Mouse (Mus musculus) myocyte (in vitro differentiated cells): ENCODE results near the gene Popdc2.

ENCODE experiments used
- CEBPB ChIP-seq: IDR thresholded peaks from 2 replicates; pipeline ENCODE4 v1.6.1; 2011; ENCODE audit warnings: mild to moderate bottlenecking, moderate library complexity; ENCODE audit not compliant: poor library complexity, insufficient read depth, severe bottlenecking
- E2F4 ChIP-seq: IDR thresholded peaks from one replicate; pipeline ENCODE4 v1.6.1; 2011; ENCODE audit warnings: mild to moderate bottlenecking, control low read depth, moderate library complexity; ENCODE audit not compliant: insufficient read depth
- MAX ChIP-seq: IDR thresholded peaks from one replicate; pipeline ENCODE4 v1.6.1; 2011; ENCODE audit warnings: low read depth, mild to moderate bottlenecking, control low read depth
- MYOD1 ChIP-seq, 3 experiments: IDR thresholded peaks; one replicate each; pipeline ENCODE4 v1.6.1; 2011; ENCODE audit warnings: control low read depth in 2 of 3, low read depth in 2 of 3, mild to moderate bottlenecking in 2 of 3, moderate library complexity in 1 of 3; ENCODE audit not compliant: insufficient read length in 2 of 3, control insufficient read depth in 1 of 3
- MYOG ChIP-seq, 3 experiments: IDR thresholded peaks; one replicate each; pipeline ENCODE4 v1.6.1; 2011; ENCODE audit warnings: control low read depth in 2 of 3, low read depth in 2 of 3, mild to moderate bottlenecking in 2 of 3; ENCODE audit not compliant: insufficient read length in 2 of 3, control insufficient read depth in 1 of 3, insufficient read depth in 1 of 3
- POLR2A ChIP-seq: IDR thresholded peaks from one replicate; pipeline ENCODE4 v1.6.1; 2011; ENCODE audit warnings: low read depth, mild to moderate bottlenecking, control low read depth, moderate library complexity; ENCODE audit not compliant: insufficient read length
- POLR2AphosphoS2 ChIP-seq: IDR thresholded peaks from one replicate; pipeline ENCODE4 v1.6.1; 2011; ENCODE audit warnings: low read depth, control low read depth; ENCODE audit not compliant: insufficient read length
- REST ChIP-seq: IDR thresholded peaks from one replicate; pipeline ENCODE4 v1.6.1; 2011; ENCODE audit warnings: mild to moderate bottlenecking, control low read depth, moderate library complexity; ENCODE audit not compliant: insufficient read depth, insufficient read length
- SRF ChIP-seq: IDR thresholded peaks from one replicate; pipeline ENCODE4 v1.6.1; 2011; ENCODE audit warnings: low read depth; ENCODE audit not compliant: control insufficient read depth, insufficient read length
- TCF12 ChIP-seq: IDR thresholded peaks from one replicate; pipeline ENCODE4 v1.6.1; 2011; ENCODE audit warnings: mild to moderate bottlenecking, control low read depth; ENCODE audit not compliant: poor library complexity, insufficient read depth, severe bottlenecking
- TCF3 ChIP-seq: IDR thresholded peaks from one replicate; pipeline ENCODE4 v1.6.1; 2011; ENCODE audit warnings: low read depth, control low read depth; ENCODE audit not compliant: insufficient read length
- USF1 ChIP-seq: IDR thresholded peaks from one replicate; pipeline ENCODE4 v1.6.1; 2011; ENCODE audit warnings: low read depth, mild to moderate bottlenecking, control low read depth, moderate library complexity

DNA sequence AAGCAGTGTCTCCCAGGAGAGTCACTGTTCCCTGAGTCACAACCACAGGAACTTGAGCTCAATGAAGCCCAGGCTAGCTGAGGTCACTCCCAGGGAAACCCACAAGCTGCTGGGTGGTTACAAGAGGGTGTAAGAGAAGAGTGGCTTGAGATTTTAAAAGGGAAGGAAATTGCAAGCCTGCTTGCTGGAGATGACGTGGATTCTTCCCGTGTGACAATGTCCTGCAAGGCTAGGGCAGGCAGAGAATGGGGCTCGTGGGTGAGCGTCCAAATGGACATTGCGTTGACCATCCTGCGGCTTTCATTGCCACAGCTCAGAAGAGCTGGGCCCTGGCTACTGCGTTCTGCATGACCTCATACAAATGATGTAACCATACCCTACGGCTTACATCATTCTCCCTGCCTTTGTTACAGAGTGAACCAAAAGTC lies 32.2 kb downstream of the Popdc2 start:
- TF ChIP-seq POLR2A = peak; percentile 53
- TF ChIP-seq TCF12 = no peak
- no peak for TF ChIP-seq MAX
- no peak for TF ChIP-seq USF1
- TF ChIP-seq E2F4 = no peak
- no peak for TF ChIP-seq MYOG (IDR thresholded peaks at IDR 0.05; ENCODE audit: control insufficient read depth in 1 of 3, insufficient read depth in 1 of 3, insufficient read length in 2 of 3, low read depth in 2 of 3)
- TF ChIP-seq REST = no peak
- TF ChIP-seq SRF = no peak
- TF ChIP-seq CEBPB = peak; percentile 80
- peak in 1 of 3 experiments; percentile 14 for TF ChIP-seq MYOD1 (IDR thresholded peaks at IDR 0.05; ENCODE audit: control insufficient read depth in 1 of 3, insufficient read length in 2 of 3, low read depth in 2 of 3)
- peak; percentile 43 for TF ChIP-seq POLR2AphosphoS2
- TF ChIP-seq TCF3 = no peak
